Mouse (Mus musculus) kidney, postnatal 10 days (tissue): Measurements from ENCODE around the gene Krtap31-1.
"Not testable (repeated sequence)": the region's sequence is repeated elsewhere in the genome, so short reads cannot be mapped to it uniquely, and the experiment has no call there.

Source experiments
- DNase-seq: peaks from one replicate; pipeline ENCODE4 v3.0.0; 2021; ENCODE audit warnings: mixed read lengths

Krtap31-1 gene

GRCm38 (mm10) chr11:99907620-99908019 lies at the start of gene Krtap31-1:
TSS of gene Krtap31-1 (plus strand) at chr11:99907920.
- no peak for DNase-seq

- no peak for DNase-seq
Measured at GRCm38 (mm10) chr11:99858761-99859160, 49.0 kb upstream of the Krtap31-1 start.

GRCm38 (mm10) chr11:99864176-99864575 lies 43.5 kb upstream of the Krtap31-1 start, which contains the start of gene Gm11559:
TSS of gene Gm11559 (plus strand) at chr11:99864476.
- DNase-seq: not testable (repeated sequence)

GRCm38 (mm10) chr11:99873089-99873488 lies 34.6 kb upstream of the Krtap31-1 start, which contains the start of gene Krtap9-1:
TSS of gene Krtap9-1 (plus strand) at chr11:99873389.
- not testable (repeated sequence) for DNase-seq

- not testable (repeated sequence) for DNase-seq
Measured at GRCm38 (mm10) chr11:99878887-99879286, 28.8 kb upstream of the Krtap31-1 start, which contains the start of gene Gm11567. TSS of gene Gm11567 (plus strand) at chr11:99879187.

- no peak for DNase-seq
Measured at GRCm38 (mm10) chr11:99914451-99914850, 6.7 kb downstream of the Krtap31-1 start, which contains the start of gene Gm11565. TSS of gene Gm11565 (plus strand) at chr11:99914751.

- DNase-seq: no peak
Measured at GRCm38 (mm10) chr11:99935991-99936390, 28.3 kb downstream of the Krtap31-1 start, which contains the start of gene Krtap31-2. TSS of gene Krtap31-2 (plus strand) at chr11:99936291.

- no peak for DNase-seq
Measured at GRCm38 (mm10) chr11:99937751-99938264, 30.1 kb downstream of the Krtap31-1 start.

- no peak for DNase-seq
Measured at GRCm38 (mm10) chr11:99948175-99948574, 40.5 kb downstream of the Krtap31-1 start, which contains the start of gene Krtap9-5. TSS of gene Krtap9-5 (plus strand) at chr11:99948475.
